Mouse (Mus musculus): ENCODE data around the gene Hmga2. TPM values are rescaled to one million over a fixed set of nuclear protein-coding genes. Genes with fewer than 3 reads are reported as not detected.

Gene Hmga2
- total and polyA plus RNA-seq, 2 experiments from 2014 or later, result 0.30 to 0.99 TPM

DNA sequence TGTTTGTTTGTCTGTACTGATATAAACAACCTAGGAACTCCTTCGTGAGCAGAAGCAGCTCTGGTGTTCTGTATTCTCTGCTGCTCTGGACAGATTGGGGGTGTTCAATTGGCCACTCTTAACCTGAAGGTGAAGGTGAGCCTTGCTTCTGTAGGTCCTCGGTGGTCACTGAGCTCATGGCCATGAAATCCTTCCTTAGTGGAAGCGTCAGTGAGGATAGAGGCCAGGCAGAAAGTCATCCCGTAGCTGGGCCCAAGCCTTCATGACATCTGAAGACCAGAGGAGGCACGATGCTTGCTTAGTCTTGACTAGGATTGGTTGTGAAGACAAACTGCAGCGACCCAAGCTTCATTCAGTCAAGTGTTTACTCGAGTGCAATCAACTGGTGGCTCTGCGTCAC, 35.9 kb upstream of the Hmga2 start:
- Histone ChIP-seq H3K9ac (replicated peaks; ENCODE audit: low read length, poor library complexity, severe bottlenecking) (no peak overlapping the region), H3K27me3 (ENCODE audit: insufficient read depth, low read length) (no peaks in the 10 kb centered on the region), H3K4me1 (ENCODE audit: insufficient read depth, low read length) (no peaks in the 10 kb centered on the region), H3K4me2 (ENCODE audit: low read depth, low read length, poor library complexity, severe bottlenecking) (no peak overlapping the region), H3K9me3 (ENCODE audit: low read length) (no peaks in the 10 kb centered on the region), H3K4me3 (ENCODE audit: low read depth, low read length) (no peak overlapping the region), H3K27ac (ENCODE audit: low read depth, low read length) (no peak overlapping the region), H3K36me3 (ENCODE audit: insufficient read depth, low read length) (no peaks in the 10 kb centered on the region)
- TF ChIP-seq CTCF (IDR thresholded peaks at IDR 0.05), result no peak
- ATAC-seq (ENCODE audit: low FRiP score) (no peak), DNase-seq (ENCODE audit: low spot score) (no peak)
- WGBS, result 94% methylated on average over 8 of the region's 8 CpGs

DNA sequence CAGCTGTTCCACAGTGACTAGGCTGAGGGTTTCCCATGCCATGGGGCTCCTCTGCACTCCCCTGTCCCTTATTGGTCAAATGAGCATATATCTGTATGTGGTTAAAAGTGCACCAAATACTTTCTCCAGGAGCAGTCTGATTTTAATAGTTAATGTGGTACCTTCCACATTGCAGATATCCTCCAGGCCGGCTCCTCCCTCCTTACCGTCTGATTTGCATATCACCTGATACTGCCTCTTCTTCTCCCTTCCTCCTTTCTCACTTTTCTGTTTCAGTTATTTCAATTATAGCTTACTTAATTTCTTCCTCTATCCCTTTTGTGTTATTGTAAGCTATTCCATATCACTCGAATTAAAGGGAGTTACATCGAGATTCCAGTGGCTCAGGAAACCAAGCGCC, 27.7 kb upstream of the Hmga2 start:
- no peak for ATAC-seq (ENCODE audit: low FRiP score)
- no peaks in the 10 kb centered on the region for H3K36me3 ChIP-seq (ENCODE audit: insufficient read depth, low read length)
- no peak overlapping the region for H3K4me2 ChIP-seq (ENCODE audit: low read depth, low read length, poor library complexity, severe bottlenecking)
- H3K9me3 ChIP-seq (ENCODE audit: low read length), result no peaks in the 10 kb centered on the region
- no peak for TF ChIP-seq CTCF (IDR thresholded peaks at IDR 0.05)
- WGBS, result 88% methylated on average over 5 of the region's 5 CpGs
- DNase-seq (ENCODE audit: low spot score), result no peak
- H3K4me3 ChIP-seq (ENCODE audit: low read depth, low read length), result no peak overlapping the region
- no peaks in the 10 kb centered on the region for H3K27me3 ChIP-seq (ENCODE audit: insufficient read depth, low read length)
- no peak overlapping the region for H3K27ac ChIP-seq (ENCODE audit: low read depth, low read length)
- H3K9ac ChIP-seq (replicated peaks; ENCODE audit: low read length, poor library complexity, severe bottlenecking), result no peak overlapping the region
- no peaks in the 10 kb centered on the region for H3K4me1 ChIP-seq (ENCODE audit: insufficient read depth, low read length)

DNA sequence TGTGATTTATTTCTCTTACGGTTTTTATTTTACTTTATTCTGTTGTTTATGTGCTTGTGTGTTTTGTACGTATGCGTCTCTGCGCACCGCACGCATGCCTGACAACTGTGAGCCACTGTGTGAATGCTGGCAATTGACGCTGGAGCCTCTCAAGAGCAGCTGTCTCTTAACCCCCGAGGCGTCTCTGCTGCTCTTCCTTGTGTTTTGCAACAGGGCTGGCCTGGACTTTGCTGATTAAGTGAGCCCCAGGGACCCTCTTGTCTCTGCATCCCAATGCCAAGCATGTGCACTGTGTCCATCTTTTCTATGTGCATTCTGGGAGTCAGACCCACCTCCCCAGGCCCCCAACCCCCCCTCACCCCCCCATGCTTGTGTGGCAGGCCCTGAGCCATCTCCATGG, 24.5 kb upstream of the Hmga2 start:
- no peaks in the 10 kb centered on the region for H3K27me3 ChIP-seq (ENCODE audit: insufficient read depth, low read length)
- no peaks in the 10 kb centered on the region for H3K4me1 ChIP-seq (ENCODE audit: insufficient read depth, low read length)
- no peak for ATAC-seq (ENCODE audit: low FRiP score)
- no peak overlapping the region for H3K9ac ChIP-seq (replicated peaks; ENCODE audit: low read length, poor library complexity, severe bottlenecking)
- H3K27ac ChIP-seq (ENCODE audit: low read depth, low read length), result no peak overlapping the region
- H3K4me3 ChIP-seq (ENCODE audit: low read depth, low read length), result no peak overlapping the region
- no peak for TF ChIP-seq CTCF (IDR thresholded peaks at IDR 0.05)
- no peak overlapping the region for H3K4me2 ChIP-seq (ENCODE audit: low read depth, low read length, poor library complexity, severe bottlenecking)
- DNase-seq (ENCODE audit: low spot score), result peak; percentile 54
- H3K36me3 ChIP-seq (ENCODE audit: insufficient read depth, low read length), result no peaks in the 10 kb centered on the region
- 49% methylated on average over 9 of the region's 9 CpGs for WGBS
- no peaks in the 10 kb centered on the region for H3K9me3 ChIP-seq (ENCODE audit: low read length)

DNA sequence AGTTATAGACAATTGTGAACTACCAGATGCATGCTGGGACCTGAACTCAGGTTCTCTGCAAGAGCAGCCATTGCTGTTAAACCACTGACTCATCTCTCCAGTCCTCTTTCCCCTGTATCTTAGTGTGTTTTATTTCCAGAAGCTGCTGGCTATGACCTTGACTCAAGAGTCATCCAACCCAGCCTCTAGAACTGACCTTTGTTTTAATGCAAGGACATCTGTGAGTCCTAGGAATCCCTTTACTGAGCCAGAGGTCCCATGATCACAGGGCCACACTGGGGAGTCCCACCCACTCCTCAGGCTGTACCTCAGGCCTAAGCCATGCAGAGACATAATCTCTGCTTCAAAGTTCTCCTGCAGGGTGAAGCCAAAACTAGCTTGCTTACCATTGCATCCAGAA, 21.8 kb upstream of the Hmga2 start:
- DNase-seq (ENCODE audit: low spot score) (no peak), ATAC-seq (ENCODE audit: low FRiP score) (no peak)
- no peak overlapping the region for H3K4me3 ChIP-seq (ENCODE audit: low read depth, low read length)
- no peaks in the 10 kb centered on the region for H3K4me1 ChIP-seq (ENCODE audit: insufficient read depth, low read length)
- H3K9ac ChIP-seq (replicated peaks; ENCODE audit: low read length, poor library complexity, severe bottlenecking), result no peak overlapping the region
- TF ChIP-seq CTCF (IDR thresholded peaks at IDR 0.05), result no peak
- no peak overlapping the region for H3K27ac ChIP-seq (ENCODE audit: low read depth, low read length)
- H3K27me3 ChIP-seq (ENCODE audit: insufficient read depth, low read length), result no peaks in the 10 kb centered on the region
- no peaks in the 10 kb centered on the region for H3K36me3 ChIP-seq (ENCODE audit: insufficient read depth, low read length)
- no peaks in the 10 kb centered on the region for H3K9me3 ChIP-seq (ENCODE audit: low read length)
- no peak overlapping the region for H3K4me2 ChIP-seq (ENCODE audit: low read depth, low read length, poor library complexity, severe bottlenecking)

DNA sequence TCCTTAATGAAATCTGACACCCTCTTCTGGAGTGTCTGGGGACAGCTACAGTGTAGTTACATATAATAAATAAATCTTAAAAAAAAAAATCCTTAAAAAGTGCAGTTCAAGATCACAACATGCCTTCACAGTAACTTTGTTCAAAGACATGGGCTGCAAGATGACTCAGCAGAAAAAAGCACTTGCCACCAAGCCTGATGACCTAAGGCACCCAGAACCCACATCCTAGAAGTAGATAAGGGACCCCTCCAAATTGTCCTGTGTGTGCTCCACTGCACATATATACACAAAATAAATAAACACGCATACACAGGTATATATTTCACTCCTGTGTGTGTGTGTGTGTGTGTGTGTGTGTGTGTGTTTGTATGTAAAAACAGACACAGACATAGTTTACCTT, 18.4 kb upstream of the Hmga2 start:
- ATAC-seq (ENCODE audit: low FRiP score) (no peak), DNase-seq (ENCODE audit: low spot score) (no peak)
- Histone ChIP-seq H3K4me2 (ENCODE audit: low read depth, low read length, poor library complexity, severe bottlenecking) (no peak overlapping the region), H3K9ac (replicated peaks; ENCODE audit: low read length, poor library complexity, severe bottlenecking) (no peak overlapping the region), H3K27me3 (ENCODE audit: insufficient read depth, low read length) (no peaks in the 10 kb centered on the region), H3K36me3 (ENCODE audit: insufficient read depth, low read length) (no peaks in the 10 kb centered on the region), H3K4me3 (ENCODE audit: low read depth, low read length) (no peak overlapping the region), H3K4me1 (ENCODE audit: insufficient read depth, low read length) (no peaks in the 10 kb centered on the region), H3K27ac (ENCODE audit: low read depth, low read length) (no peak overlapping the region), H3K9me3 (ENCODE audit: low read length) (no peaks in the 10 kb centered on the region)
- no peak for TF ChIP-seq CTCF (IDR thresholded peaks at IDR 0.05)
- WGBS, result 100% methylated on average over 1 of the region's 1 CpGs

DNA sequence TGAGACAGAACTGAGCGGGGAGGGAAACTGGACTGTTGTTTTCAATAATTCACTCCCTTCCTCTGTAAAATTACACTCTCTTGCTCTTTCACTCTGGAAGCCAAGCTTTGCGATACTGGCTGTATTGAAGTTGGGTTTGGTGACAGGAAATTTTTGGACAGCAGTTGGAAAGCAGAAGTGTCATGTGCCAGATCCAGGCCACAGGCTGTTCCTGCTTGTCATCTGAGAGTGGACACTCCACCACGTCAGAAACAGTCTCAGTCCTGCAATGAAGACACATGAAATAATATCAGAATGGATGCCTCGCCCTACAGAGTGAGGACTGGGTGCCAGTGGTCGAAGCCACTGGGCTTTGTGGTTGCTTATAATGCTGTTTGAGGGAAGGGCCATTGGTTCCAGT, 15.2 kb upstream of the Hmga2 start:
- Histone ChIP-seq H3K27ac (ENCODE audit: low read depth, low read length) (no peak overlapping the region), H3K36me3 (ENCODE audit: insufficient read depth, low read length) (no peaks in the 10 kb centered on the region), H3K4me1 (ENCODE audit: insufficient read depth, low read length) (no peaks in the 10 kb centered on the region), H3K4me2 (ENCODE audit: low read depth, low read length, poor library complexity, severe bottlenecking) (no peak overlapping the region), H3K27me3 (ENCODE audit: insufficient read depth, low read length) (no peaks in the 10 kb centered on the region), H3K4me3 (ENCODE audit: low read depth, low read length) (no peak overlapping the region), H3K9me3 (ENCODE audit: low read length) (no peaks in the 10 kb centered on the region; the same call in 1 of the 2 replicates), H3K9ac (replicated peaks; ENCODE audit: low read length, poor library complexity, severe bottlenecking) (no peak overlapping the region)
- 88% methylated on average over 5 of the region's 5 CpGs for WGBS
- ATAC-seq (ENCODE audit: low FRiP score), result no peak
- TF ChIP-seq CTCF (IDR thresholded peaks at IDR 0.05), result no peak
- no peak for DNase-seq (ENCODE audit: low spot score)
